Mouse (Mus musculus): ENCODE measurements around the gene Nos1ap.

DNA sequence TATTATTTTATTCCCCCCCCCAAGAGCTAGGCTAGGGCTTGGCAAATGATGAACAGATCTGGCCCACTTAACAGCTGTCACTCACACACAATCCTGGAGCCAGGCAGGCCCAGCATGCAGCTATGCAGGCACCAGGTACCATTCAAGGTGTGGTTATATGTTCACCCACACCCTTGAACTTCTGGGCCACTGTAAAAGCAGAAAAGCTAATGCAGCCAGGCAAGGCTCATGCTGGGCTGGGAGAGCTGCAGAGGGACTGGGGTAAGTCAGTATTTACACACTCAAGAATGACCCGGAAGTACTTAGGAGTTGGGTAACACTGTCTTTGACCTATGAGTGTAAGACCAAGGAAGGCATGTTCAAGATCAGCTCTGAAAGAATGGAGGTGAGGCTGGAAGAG, 265.3 kb downstream of the Nos1ap start:
- TF ChIP-seq CTCF (IDR thresholded peaks at IDR 0.05; ENCODE audit: extremely low read depth, insufficient read length, insufficient replicate concordance, low read depth, low read length) = no peak
- TF ChIP-seq POLR2A (IDR thresholded peaks at IDR 0.05; ENCODE audit: low read depth, low read length) = no peak
